Mouse (Mus musculus) testis, adult 2 months (tissue): ENCODE measurements at regions not wholly inside any gene's neighbourhood (a gene's known extent, or its start where the extent isn't known, plus 50 kb on each side); places are given as distances from the start of the nearest gene placed in this dataset.

Experiments used
- CTCF ChIP-seq: fragments of 200-500 bp; IDR thresholded peaks from 2 replicates; pipeline ENCODE4 v1.5.1; 2012; ENCODE audit warnings: low read depth, mild to moderate bottlenecking, inconsistent platforms, low read length, moderate library complexity; ENCODE audit not compliant: control insufficient read depth, insufficient read depth, insufficient replicate concordance
- POLR2A ChIP-seq: fragments of 200-500 bp; IDR thresholded peaks from 2 replicates; pipeline ENCODE4 v1.6.1; 2012; ENCODE audit warnings: low read depth, mild to moderate bottlenecking, inconsistent platforms, low read length, moderate library complexity; ENCODE audit not compliant: control insufficient read depth

GRCm38 (mm10) chr14:17599553-17599952, 60.5 kb upstream of the Thrb start:
- TF ChIP-seq CTCF (no peak), POLR2A (no peak)
